Mouse (Mus musculus) c-Kit-negative CD71-positive TER-119-positive erythroid progenitor cells, embryonic 14.5 days (primary cell): ENCODE data around the gene Gnaq.

Source experiments
- DNase-seq: peaks from one replicate; pipeline ENCODE4 v3.0.0-alpha.2; 2013; ENCODE audit warnings: low read depth, low spot score

The Gnaq gene

GRCm38 (mm10) chr19:16318128-16318811, 185.6 kb downstream of the Gnaq start:
- no peak for DNase-seq

- DNase-seq: no peak
Measured at GRCm38 (mm10) chr19:16319986-16320385, 187.4 kb downstream of the Gnaq start.

GRCm38 (mm10) chr19:16322986-16323385, 190.4 kb downstream of the Gnaq start:
- DNase-seq: no peak

GRCm38 (mm10) chr19:16324239-16324638, 191.6 kb downstream of the Gnaq start:
- no peak for DNase-seq

GRCm38 (mm10) chr19:16325911-16326310, 193.3 kb downstream of the Gnaq start:
- DNase-seq: no peak

- no peak for DNase-seq
Measured at GRCm38 (mm10) chr19:16327401-16328073, 194.9 kb downstream of the Gnaq start.

- DNase-seq: no peak
Measured at GRCm38 (mm10) chr19:16328074-16328850, 195.6 kb downstream of the Gnaq start.

GRCm38 (mm10) chr19:16329056-16329455, 196.4 kb downstream of the Gnaq start:
- DNase-seq: no peak

GRCm38 (mm10) chr19:16329648-16330047, 197.0 kb downstream of the Gnaq start:
- DNase-seq: no peak

GRCm38 (mm10) chr19:16330161-16330560, 197.5 kb downstream of the Gnaq start:
- no peak for DNase-seq

GRCm38 (mm10) chr19:16331047-16331446, 198.4 kb downstream of the Gnaq start:
- DNase-seq: no peak

GRCm38 (mm10) chr19:16337866-16338530, 205.4 kb downstream of the Gnaq start:
- no peak for DNase-seq

- no peak for DNase-seq
Measured at GRCm38 (mm10) chr19:16339954-16340586, 207.4 kb downstream of the Gnaq start.

- no peak for DNase-seq
Measured at GRCm38 (mm10) chr19:16342702-16343101, 210.1 kb downstream of the Gnaq start.

- no peak for DNase-seq
Measured at GRCm38 (mm10) chr19:16345516-16345915, 212.9 kb downstream of the Gnaq start.

- no peak for DNase-seq
Measured at GRCm38 (mm10) chr19:16347037-16347436, 214.4 kb downstream of the Gnaq start.

- peak; percentile 2 for DNase-seq
Measured at GRCm38 (mm10) chr19:16353701-16354136, 221.1 kb downstream of the Gnaq start.

GRCm38 (mm10) chr19:16358148-16358547, 225.5 kb downstream of the Gnaq start:
- no peak for DNase-seq

GRCm38 (mm10) chr19:16358905-16359304, 226.3 kb downstream of the Gnaq start:
- no peak for DNase-seq

- DNase-seq: no peak
Measured at GRCm38 (mm10) chr19:16366465-16367063, 233.9 kb downstream of the Gnaq start.

GRCm38 (mm10) chr19:16367218-16367617, 234.6 kb downstream of the Gnaq start:
- DNase-seq: no peak
